7 mouse cellular contexts compared by ENCODE assay signal in genomic region chr5:49285455-49286135, GRCm38 (mm10).
A peak's percentile ranks its signal among the peaks of the same experiment; 100 is the strongest.
DNase-seq lines count a peak whose midpoint lies in the region; ATAC-seq and TF ChIP-seq lines count a peak whose summit lies in the region.

No protein-coding gene starts in this region.

- TF ChIP-seq CTCF in forebrain, postnatal 0 days (IDR thresholded peaks at IDR 0.05; ENCODE audit: low read depth): no peak

- 11% methylated on average over 12 of the region's 12 CpGs for WGBS in forebrain, postnatal 0 days

- H3K27me3 ChIP-seq in forebrain, postnatal 0 days (ENCODE audit: insufficient read depth, low read length): no peaks in the 10 kb centered on the region

- peak; percentile 48; the same call in 1 of the 2 replicates for ATAC-seq in forebrain, postnatal 0 days
- no peak for ATAC-seq in erythroid progenitor cell, adult 5-6 weeks (replicated peaks; ENCODE audit: low FRiP score, poor library complexity, severe bottlenecking)

- peak overlapping the region; percentile 28; the same call in 1 of the 2 replicates for H3K9ac ChIP-seq in forebrain, postnatal 0 days

- H3K4me1 ChIP-seq in forebrain, postnatal 0 days (ENCODE audit: insufficient read depth): no peaks in the 10 kb centered on the region; the same call in 1 of the 2 replicates

- peak; percentile 6 for DNase-seq in layer of hippocampus, adult 11-12 months (ENCODE audit: low spot score)
- DNase-seq in layer of hippocampus, postnatal 25 days (ENCODE audit: extremely low spot score in 1 of 2, low spot score in 1 of 2): no peak
- peak; percentile 11 for DNase-seq in embryo, embryonic 10 days (ENCODE audit: low spot score)
- no peak for DNase-seq in forebrain, postnatal 0 days
- DNase-seq in mesoderm, embryonic 11.5 days (ENCODE audit: low read depth, low spot score): peak; percentile 9
- no peak for DNase-seq in B cell, adult 2 months

- H3K4me2 ChIP-seq in forebrain, postnatal 0 days (ENCODE audit: low read depth): peak overlapping the region; percentile 57

- peak overlapping the region; percentile 32 for H3K4me3 ChIP-seq in forebrain, postnatal 0 days (ENCODE audit: low read depth, low read length)

- no peaks in the 10 kb centered on the region for H3K9me3 ChIP-seq in forebrain, postnatal 0 days (ENCODE audit: low read length)

- no peaks in the 10 kb centered on the region for H3K36me3 ChIP-seq in forebrain, postnatal 0 days (ENCODE audit: insufficient read depth)

- H3K27ac ChIP-seq in forebrain, postnatal 0 days (ENCODE audit: low read depth, low read length): no peak overlapping the region

Comparison
In these comparisons a context has a peak if more than half of its experiments do, and no peak if none do; other contexts are left out.
1. DNase-seq: peak in layer of hippocampus, adult 11-12 months (single experiment), embryo, embryonic 10 days (single experiment) and mesoderm, embryonic 11.5 days (single experiment); none in layer of hippocampus, postnatal 25 days (0 of 2), forebrain, postnatal 0 days (single experiment) and B cell, adult 2 months (0 of 2).